Mouse (Mus musculus) bone marrow, adult 2 months (tissue): Measurements from ENCODE around the gene Plxnc1. TPM values are rescaled to one million over a fixed set of nuclear protein-coding genes. Genes with fewer than 3 reads are reported as not detected.

Source experiments
- H3K27ac ChIP-seq: fragments of 200-500 bp; 2 replicates; pipeline ENCODE4 v1.5.1; 2012; ENCODE audit warnings: low read depth, mild to moderate bottlenecking, control low read depth, inconsistent platforms, low read length; ENCODE audit not compliant: control insufficient read depth, poor library complexity, insufficient read depth
- H3K4me1 ChIP-seq: fragments of 200-500 bp; 2 replicates; pipeline ENCODE4 v1.6.1; 2011; ENCODE audit warnings: low read length; ENCODE audit not compliant: control insufficient read depth, insufficient read depth
- H3K4me3 ChIP-seq: fragments of 200-500 bp; replicated peaks from 2 replicates; pipeline ENCODE3; 2011; ENCODE audit warnings: mild to moderate bottlenecking, low read depth, low read length, control low read depth; ENCODE audit not compliant: control insufficient read depth
- CTCF ChIP-seq: fragments of 200-500 bp; IDR thresholded peaks from 2 replicates; pipeline ENCODE4 v1.5.1; 2011; ENCODE audit warnings: low read length, control low read depth; ENCODE audit not compliant: control insufficient read depth, insufficient read depth
- POLR2A ChIP-seq: fragments of 200-500 bp; IDR thresholded peaks from 2 replicates; pipeline ENCODE4 v1.6.1; 2011; ENCODE audit warnings: low read depth, mild to moderate bottlenecking, control low read depth, low read length, borderline replicate concordance; ENCODE audit not compliant: control insufficient read depth
- WGBS: fragments of 180-500 bp; shearing (Covaris S2); methylation state at CpG from one replicate; pipeline ENCODE4 v1.1.7; 2018; 5-methylcytosine and 5-hydroxymethylcytosine counted together
- polyA plus RNA-seq: library from polyadenylated mRNA; stranded (reverse); fragments of >200 nt; gene quantifications from 2 replicates; pipeline ENCODE4 v1.2.4, GENCODE M21; 2011; ENCODE audit warnings: low replicate concordance; ENCODE audit not compliant: missing spikeins, insufficient read depth, insufficient read length

Plxnc1 gene
- 4.2 and 16.4 TPM in 2 replicates for polyA plus RNA-seq

- Histone ChIP-seq H3K4me3 (peak within 1 kb of the TSS; percentile 96), H3K27ac (peak within 1 kb of the TSS; percentile 91), H3K4me1 (peaks cover 5% of the 10 kb centered on the region)
- WGBS: 1% methylated on average over 52 of the region's 57 CpGs
- no peak for TF ChIP-seq CTCF
- TF ChIP-seq POLR2A: 0 out of 2 replicates have a peak, but pooled peaks have one; percentile 25
Measured at GRCm38 (mm10) chr10:94944691-94945205, at the start of gene Plxnc1. TSS of gene Plxnc1 (minus strand) at chr10:94944835.

DNA sequence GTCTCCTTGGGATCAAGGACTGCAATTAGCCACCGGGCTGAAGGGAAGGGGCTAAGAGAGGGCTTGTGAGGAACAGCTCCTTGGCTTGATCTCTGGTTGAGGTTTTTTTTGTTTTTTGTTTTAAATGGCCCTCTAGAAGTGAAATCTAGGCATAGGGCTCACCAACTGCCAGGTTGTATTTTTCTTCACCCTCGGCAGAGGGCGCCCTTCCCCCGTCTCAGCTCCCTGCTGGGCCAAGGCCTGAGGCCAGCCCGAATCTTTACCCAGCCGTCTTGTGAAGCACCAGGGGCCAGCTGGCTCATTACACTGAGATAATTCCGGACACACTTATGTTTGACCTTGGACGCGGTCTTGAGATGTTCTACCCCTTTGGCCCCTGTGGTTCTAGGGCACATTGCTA is 47.5 kb upstream of the Plxnc1 start:
- TF ChIP-seq CTCF (peak; percentile 86), POLR2A (no peak)
- 19% methylated on average over 9 of the region's 9 CpGs for WGBS
- Histone ChIP-seq H3K4me1 (no peaks in the 10 kb centered on the region), H3K27ac (no peak overlapping the region), H3K4me3 (no peak overlapping the region)

- Histone ChIP-seq H3K27ac (no peak overlapping the region), H3K4me1 (no peaks in the 10 kb centered on the region), H3K4me3 (peak overlapping the region; percentile 54)
- WGBS: 6% methylated on average over 17 of the region's 17 CpGs
- TF ChIP-seq POLR2A (no peak), CTCF (peak; percentile 62)
Measured at GRCm38 (mm10) chr10:94991564-94992097, 47.0 kb upstream of the Plxnc1 start.

DNA sequence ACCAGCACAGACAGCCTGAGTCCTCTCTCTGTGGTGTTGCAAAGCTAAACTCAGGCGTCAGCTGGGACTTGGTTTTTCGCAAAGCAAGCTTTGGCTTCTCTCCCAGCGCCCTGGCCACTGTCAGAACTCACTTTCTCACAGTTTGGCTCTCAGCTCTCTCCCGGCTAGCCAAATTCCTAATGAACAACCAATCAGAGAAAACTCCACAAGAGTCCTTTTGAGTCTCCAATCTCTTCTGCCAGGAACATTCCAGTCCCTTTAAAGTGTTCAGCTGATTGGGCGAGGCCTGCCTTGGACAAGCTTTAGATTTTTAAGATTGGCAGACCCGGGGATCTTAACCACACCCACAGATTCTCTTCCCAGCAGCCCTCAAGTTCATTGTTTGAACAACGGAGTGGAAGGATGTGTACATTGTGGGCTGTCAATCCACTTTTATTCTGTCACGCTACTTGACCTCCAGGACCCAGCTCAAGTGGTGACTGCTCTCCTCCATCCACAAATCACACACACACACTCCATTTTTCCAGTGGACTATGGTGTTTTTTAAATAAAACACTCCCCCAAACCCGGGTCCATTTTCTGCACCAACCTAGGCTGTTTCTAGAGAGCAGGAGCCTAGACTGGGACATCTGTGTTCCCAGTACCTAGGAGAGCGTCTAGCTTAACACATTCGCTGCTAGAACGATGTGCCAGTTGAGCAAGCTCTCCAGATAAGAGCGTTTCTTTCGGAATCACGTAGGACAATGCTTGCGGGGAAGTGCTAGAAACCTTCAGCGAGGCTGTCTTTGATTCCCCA is 46.3 kb upstream of the Plxnc1 start:
- H3K27ac ChIP-seq: no peak overlapping the region
- no peaks in the 10 kb centered on the region for H3K4me1 ChIP-seq
- no peak overlapping the region for H3K4me3 ChIP-seq
- WGBS: 43% methylated on average over 17 of the region's 17 CpGs
- TF ChIP-seq CTCF (no peak), POLR2A (no peak)

- TF ChIP-seq POLR2A (no peak), CTCF (no peak)
- 81% methylated on average over 5 of the region's 5 CpGs for WGBS
- no peak overlapping the region for H3K27ac ChIP-seq
- H3K4me3 ChIP-seq: no peak overlapping the region
- no peaks in the 10 kb centered on the region for H3K4me1 ChIP-seq
Measured at GRCm38 (mm10) chr10:94989321-94989720, 44.7 kb upstream of the Plxnc1 start.

DNA sequence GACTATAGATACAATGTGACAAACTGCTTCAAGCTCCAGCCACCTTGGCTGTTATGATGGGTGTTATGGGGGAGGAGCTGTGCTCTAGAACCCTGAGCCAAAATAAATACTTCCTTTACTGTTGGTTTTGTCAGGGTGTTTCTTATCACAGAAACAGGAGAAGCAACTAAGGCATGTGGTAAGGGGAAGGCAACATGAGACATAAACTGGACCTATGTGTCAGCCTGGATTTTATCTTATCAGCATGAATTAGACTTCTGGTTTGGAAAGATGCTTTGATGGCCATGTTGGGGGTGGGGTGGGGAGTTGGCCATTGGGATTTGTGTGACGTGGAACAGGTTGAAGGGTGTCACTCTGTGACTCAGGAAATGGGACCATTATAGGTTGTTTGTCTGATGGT is 40.5 kb upstream of the Plxnc1 start:
- no peak overlapping the region for H3K4me3 ChIP-seq
- 47% methylated on average over 1 of the region's 1 CpGs for WGBS
- no peak for TF ChIP-seq CTCF
- no peak for TF ChIP-seq POLR2A
- no peak overlapping the region for H3K27ac ChIP-seq
- no peaks in the 10 kb centered on the region for H3K4me1 ChIP-seq

- WGBS: 84% methylated on average over 8 of the region's 8 CpGs
- TF ChIP-seq POLR2A: no peak
- TF ChIP-seq CTCF: no peak
- H3K27ac ChIP-seq: no peak overlapping the region
- no peak overlapping the region for H3K4me3 ChIP-seq
- H3K4me1 ChIP-seq: no peaks in the 10 kb centered on the region
Measured at GRCm38 (mm10) chr10:94982528-94982927, 37.9 kb upstream of the Plxnc1 start.

DNA sequence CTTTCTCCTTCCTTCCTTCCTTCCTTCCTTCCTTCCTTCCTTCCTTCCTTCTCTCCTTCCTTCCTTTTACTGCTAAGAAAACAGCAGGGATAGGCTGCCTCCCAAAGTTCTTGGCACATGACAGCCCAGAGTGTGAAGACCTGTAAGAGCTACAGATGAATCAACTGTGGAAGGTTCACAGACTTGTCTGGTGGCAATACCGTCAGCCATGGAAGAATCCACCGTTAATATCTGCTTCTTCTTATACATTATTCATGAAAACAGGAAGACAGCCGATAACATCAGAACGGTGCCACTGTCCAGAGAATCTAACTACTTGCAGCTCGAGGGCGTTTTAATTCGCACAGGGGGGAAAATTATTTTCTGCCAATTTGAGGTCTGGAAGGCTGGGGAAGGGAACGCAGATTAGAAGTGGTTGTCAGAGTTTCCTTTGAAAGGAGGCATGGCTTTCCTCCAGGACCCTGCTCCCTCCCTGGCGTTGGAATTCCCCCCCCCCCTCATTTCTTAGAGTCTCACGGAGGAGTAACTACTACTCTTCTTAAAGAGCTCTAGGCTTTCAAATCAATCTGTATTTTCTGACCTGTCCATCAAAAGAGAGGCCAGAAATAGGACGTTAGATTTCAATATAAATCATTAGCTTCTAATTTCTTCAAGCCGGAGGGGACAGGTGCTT is 37.0 kb upstream of the Plxnc1 start:
- H3K4me3 ChIP-seq: no peak overlapping the region

More for the DNA sequence above, 37.0 kb upstream of the Plxnc1 start:
- TF ChIP-seq POLR2A: no peak
- TF ChIP-seq CTCF: no peak
- no peaks in the 10 kb centered on the region for H3K4me1 ChIP-seq
- 73% methylated on average over 12 of the region's 12 CpGs for WGBS
- no peak overlapping the region for H3K27ac ChIP-seq
